Mouse (Mus musculus) layer of hippocampus, postnatal 25 days (tissue): ENCODE results near the gene Rnf11. TPM values are rescaled to one million over a fixed set of nuclear protein-coding genes. Genes with fewer than 3 reads are reported as not detected.

ENCODE experiments used
- DNase-seq, 2 experiments: peaks; one replicate each; pipeline ENCODE4 v3.0.0; 2022; ENCODE audit warnings: mixed read lengths in 2 of 2, low spot score in 1 of 2; ENCODE audit errors: extremely low spot score in 1 of 2
- total RNA-seq, 2 experiments: library from RNA; stranded (reverse); gene quantifications; 2 replicates each; pipeline ENCODE4 v1.2.3; 2021

Rnf11 gene
- 100 to 1,000 TPM; 164 to 182 TPM for total RNA-seq

DNA sequence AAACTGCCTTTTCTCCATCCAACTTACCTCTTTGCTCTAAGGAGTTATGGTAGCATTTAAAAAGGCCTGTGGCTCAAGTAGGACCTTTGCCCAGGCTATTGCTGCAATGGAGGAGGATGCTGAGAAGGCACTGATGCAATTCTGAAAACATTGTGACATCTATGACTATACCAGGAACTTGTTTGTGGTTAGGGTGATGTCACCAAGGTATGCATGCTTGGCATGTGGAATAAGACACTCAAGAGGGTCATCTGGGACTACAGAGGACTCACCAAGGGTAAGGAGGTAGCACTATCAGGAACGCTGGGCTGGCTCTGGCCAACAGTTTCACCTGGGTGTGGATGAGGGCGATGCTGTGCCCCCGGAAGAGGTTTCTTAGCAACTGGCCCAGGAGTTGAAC lies at the start of gene Rnf11:
Rnf11 (minus strand) TSS at position 108 of the 400 bp plus-strand sequence.
- DNase-seq = no peak

DNA sequence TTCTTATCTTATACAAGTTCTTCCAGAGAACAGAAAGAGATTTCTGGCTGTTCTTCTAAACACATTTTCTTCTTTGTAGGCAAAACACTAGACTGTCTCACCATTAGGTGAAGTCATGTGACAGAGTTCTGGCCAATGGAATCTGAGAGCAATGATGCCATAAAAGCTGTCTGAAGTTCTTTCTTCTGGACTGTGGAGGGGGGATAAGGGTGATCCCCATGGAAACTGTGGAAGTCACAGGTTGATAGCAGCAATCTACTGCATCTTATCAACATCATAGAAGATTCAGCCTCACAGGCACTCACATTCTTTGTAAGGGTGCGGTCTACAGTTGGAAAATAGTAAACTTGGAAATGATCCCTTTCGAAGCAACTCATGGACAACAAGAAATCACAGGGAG lies 46.6 kb upstream of the Rnf11 start, which contains the start of gene 4930522H14Rik:
4930522H14Rik (minus strand) TSS at position 187 of the 400 bp plus-strand sequence.
- DNase-seq = no peak

DNA sequence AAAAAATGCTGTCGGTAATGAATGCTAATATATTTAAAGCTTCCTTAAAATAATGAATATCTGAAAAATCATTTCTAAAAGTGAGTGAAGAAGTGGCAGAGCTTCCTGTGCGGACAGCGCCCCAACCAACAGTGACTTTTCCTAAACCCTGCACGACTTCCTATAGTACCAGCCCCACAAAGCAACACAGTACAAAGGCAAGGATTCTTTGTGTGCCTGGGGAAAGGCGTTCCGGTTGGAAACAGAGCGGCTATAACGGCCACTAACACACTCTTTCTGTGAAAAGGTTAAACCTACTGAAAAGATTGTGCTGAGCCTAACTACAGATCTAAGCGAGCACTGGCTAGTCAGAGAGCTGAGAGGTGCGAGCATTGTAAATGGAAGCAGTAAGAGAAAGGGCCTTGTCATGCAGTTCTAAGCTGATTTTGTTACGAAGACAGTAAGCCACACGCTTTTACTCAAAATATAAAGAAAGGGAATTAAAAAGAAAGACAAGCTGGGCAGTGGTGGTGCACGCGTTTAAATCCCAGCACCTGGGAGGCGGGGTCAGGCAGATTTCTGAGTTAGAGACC lies 45.8 kb upstream of the Rnf11 start:
- no peak for DNase-seq

DNA sequence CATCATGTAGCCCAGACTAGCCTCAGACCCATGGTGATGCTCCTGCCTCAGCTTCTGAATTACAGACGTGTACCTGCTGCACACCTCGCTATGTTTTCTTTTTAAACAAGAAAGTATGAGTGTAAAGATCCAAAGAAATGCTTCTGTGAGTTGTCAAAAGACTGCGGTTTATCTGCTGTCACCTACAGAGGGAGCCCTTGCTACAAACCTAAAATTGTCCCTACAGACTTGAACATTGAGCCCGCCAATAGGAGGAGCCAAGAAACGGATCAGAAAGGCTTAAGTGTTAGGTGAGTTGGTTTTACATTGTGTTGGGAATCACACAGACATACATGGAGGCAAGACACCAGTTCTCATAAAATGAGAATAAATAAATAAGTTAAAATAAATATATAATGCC lies 20.4 kb upstream of the Rnf11 start:
- peak; percentile 12 to 41 for DNase-seq

GRCm38 (mm10) chr4:109498476-109498875 lies 13.9 kb upstream of the Rnf11 start:
- no peak for DNase-seq

DNA sequence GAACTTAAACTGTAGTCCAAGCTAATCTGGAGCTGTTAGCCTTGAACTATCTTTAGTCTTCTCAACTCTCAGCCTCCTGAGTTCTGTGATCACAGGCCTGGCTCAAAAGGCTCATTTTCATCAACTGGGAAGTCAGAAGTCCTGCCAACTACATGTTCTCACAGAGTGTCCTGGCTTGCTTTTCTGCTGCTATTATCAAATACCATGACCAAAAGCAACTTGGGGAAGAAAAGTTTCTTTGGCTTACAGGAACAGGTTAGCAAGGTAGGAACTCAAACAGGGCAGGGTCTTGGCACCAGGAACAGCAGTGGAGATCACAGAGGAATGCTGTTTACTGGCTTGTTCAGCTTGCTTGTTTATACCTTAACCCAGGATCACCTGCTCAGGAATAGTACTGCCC lies 9.1 kb upstream of the Rnf11 start:
- DNase-seq = no peak

GRCm38 (mm10) chr4:109488812-109489211 lies 4.3 kb upstream of the Rnf11 start:
- DNase-seq = no peak

GRCm38 (mm10) chr4:109482701-109483100 lies 1.8 kb downstream of the Rnf11 start:
- no peak for DNase-seq

- DNase-seq = no peak
Observed at GRCm38 (mm10) chr4:109481424-109481823, 3.1 kb downstream of the Rnf11 start.

- no peak for DNase-seq
Observed at GRCm38 (mm10) chr4:109477454-109477853, 7.1 kb downstream of the Rnf11 start.

- DNase-seq = peak; percentile 81 to 91
Observed at GRCm38 (mm10) chr4:109476554-109477014, 7.9 kb downstream of the Rnf11 start.

- peak; percentile 33 to 44 for DNase-seq
Observed at GRCm38 (mm10) chr4:109475577-109476553, 8.7 kb downstream of the Rnf11 start.

- DNase-seq = no peak
Observed at GRCm38 (mm10) chr4:109475078-109475477, 9.4 kb downstream of the Rnf11 start.

DNA sequence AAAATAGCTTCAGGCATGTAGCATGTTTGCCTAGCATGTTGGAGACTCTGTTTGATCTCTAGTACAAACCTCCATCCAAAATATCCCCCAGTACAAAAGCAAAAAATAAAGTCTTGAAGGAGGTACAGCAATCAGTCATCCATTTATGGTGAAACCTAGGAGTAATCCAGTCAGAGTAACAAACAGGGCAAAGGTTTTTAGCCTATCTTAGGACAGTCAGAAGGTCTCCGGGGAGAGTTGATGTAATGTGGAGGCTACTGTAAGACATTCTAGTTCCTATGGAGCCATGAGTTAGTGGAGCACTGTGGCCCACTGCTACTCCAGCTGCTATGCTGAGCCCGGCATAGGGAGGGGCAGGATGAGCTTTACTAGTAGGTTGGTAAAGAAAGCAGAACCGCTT lies 12.0 kb downstream of the Rnf11 start:
- DNase-seq = no peak

DNA sequence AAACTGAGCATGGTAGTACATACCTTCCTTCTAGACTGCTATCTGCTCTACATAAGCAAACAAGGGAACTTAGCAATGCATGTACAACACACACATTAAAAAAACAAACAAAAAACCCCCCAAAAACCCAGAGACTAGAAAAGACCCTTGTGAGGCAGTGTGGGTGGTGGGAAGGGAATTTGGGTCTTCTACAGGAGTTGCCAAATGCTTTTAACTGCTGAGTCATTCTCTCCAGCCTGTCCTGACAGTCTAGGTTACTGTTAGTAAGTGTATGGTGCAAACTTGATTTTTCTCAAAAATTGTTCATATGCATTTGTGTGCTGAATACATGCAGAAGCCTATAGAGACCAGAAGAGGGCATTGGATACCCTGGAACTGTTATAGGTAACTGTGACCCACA lies 12.9 kb downstream of the Rnf11 start:
- DNase-seq = no peak

GRCm38 (mm10) chr4:109467687-109468086 lies 16.8 kb downstream of the Rnf11 start:
- no peak for DNase-seq

GRCm38 (mm10) chr4:109463892-109464291 lies 20.6 kb downstream of the Rnf11 start:
- no peak for DNase-seq

GRCm38 (mm10) chr4:109460421-109461179 lies 23.9 kb downstream of the Rnf11 start:
- no peak for DNase-seq

DNA sequence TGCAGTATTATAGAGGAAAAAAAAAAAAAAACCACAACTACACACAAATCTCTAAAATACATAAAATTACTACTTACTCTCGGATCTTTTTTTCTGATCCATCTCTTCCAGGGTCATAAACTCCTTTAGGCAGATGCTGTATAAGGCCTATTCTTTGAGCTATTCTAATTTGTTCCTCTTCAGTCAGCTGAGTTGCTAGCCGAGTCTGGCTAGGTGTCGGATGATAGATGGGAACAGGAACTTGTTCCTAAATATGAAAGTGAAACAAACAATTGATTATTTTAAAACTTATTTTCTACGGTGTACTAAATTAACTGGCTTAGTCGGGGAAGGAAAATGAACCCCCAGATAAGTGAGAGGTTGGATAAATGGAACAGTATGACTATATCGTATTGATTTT lies 27.7 kb downstream of the Rnf11 start:
- DNase-seq = no peak

GRCm38 (mm10) chr4:109448531-109448930 lies 36.0 kb downstream of the Rnf11 start:
- no peak for DNase-seq

- no peak for DNase-seq
Observed at GRCm38 (mm10) chr4:109445956-109446355, 38.6 kb downstream of the Rnf11 start.
